Mouse (Mus musculus) monocyte, adult 5-6 weeks (primary cell): ENCODE results near the gene Rit1. TPM values are rescaled to one million over a fixed set of nuclear protein-coding genes. Genes with fewer than 3 reads are reported as not detected.
A peak's percentile ranks its signal among the peaks of the same experiment; 100 is the strongest.
"Not testable (repeated sequence)": the region's sequence is repeated elsewhere in the genome, so short reads cannot be mapped to it uniquely, and the experiment has no call there.

Experiments used
- ATAC-seq: fragments of 153-309, 156-312 bp; replicated peaks from 2 replicates; pipeline ENCODE4 v1.8.0; 2017; ENCODE audit warnings: mild to moderate bottlenecking; ENCODE audit not compliant: low TSS enrichment, insufficient number of reproducible peaks, severe bottlenecking, poor library complexity, low FRiP score
- total RNA-seq: library from RNA; stranded (forward); fragments of 200-1000, 200-491, 200-594 nt; gene quantifications from 3 replicates; pipeline ENCODE4 v1.2.3, GENCODE M21; 2017

Rit1 gene
- total RNA-seq, 1 experiment from 2014 or later, result 61.6 TPM

DNA sequence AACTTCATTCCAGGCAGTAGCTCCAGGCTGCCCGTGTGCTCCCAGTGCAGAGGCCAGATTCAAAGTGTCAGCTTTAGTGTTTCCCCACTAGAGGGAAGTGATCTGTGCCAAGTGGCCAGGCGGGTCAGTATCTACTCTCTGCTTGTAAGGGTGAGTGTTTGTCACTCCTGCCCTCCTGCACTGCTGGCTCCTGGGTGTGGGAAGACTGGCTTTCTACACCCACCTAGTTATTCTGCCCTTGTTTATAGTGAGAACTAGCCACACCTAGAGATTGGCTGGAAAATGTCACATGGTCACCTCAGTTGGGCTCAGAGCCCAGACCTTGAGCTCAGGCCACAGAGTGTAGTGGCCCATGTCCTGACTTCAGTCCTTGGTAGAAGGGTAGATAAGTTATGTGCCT, 2.5 kb downstream of the Rit1 start:
- ATAC-seq, result no peak

GRCm38 (mm10) chr3:88736556-88736955, 19.9 kb downstream of the Rit1 start:
- ATAC-seq, result no peak

GRCm38 (mm10) chr3:88738641-88739040, 22.0 kb downstream of the Rit1 start:
- peak; percentile 93 for ATAC-seq

DNA sequence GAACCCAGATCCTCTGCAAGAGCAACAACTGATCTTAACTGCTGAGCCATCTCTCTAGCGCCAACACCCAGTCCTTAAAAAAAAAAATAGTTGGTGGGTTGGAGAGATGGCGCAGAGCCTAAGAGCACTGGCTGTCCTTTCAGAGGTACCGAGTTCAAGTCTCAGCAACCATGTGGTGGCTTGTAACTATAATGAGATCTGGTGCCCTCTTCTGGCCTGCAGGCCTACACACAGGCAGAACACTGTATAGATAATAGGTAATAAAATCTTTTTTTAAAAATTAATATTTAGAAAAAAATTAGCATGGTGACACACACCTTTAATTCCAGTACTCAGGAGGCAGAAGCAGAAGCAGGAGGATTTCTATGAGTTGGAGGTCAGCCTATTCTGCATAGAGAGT, 23.5 kb downstream of the Rit1 start:
- ATAC-seq, result no peak

DNA sequence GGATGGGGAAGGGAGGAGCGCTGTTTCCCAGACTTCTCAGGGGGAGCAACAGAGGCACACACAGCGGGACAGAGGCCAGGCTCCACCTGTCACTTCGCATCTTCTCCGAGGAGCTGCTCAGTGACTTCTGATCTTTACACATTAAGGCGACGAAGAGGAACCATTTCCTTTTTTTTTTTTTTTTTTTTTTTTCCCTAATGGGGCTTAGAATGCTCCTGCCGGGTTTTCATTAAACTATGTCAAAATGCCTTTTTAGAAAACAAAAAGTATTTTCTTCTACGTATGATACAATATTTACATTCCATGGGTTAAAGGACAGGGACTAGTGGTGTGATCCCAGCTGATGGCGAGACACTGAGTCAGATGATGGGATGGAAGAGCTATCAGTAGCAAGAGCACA, 28.9 kb downstream of the Rit1 start:
- ATAC-seq, result no peak

GRCm38 (mm10) chr3:88746139-88746870, 29.7 kb downstream of the Rit1 start:
- ATAC-seq, result no peak

DNA sequence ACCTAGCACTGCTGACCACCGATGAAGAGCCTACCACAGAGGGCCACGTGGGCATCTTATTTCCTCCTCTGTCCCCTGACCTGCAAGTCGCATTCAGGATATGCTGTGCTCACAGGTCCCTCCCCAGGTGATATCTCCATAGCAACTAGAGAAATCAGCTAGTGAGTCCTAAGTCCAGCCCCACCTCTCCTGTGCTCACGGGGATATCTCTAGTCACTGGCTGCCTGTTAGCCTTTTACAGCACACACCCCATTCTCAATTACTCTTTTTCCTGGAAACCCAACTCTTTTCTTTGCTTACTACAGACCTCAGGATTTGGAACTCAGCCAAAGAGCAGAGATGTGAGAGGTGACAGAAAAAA, 30.2 kb downstream of the Rit1 start:
- no peak for ATAC-seq

- no peak for ATAC-seq
These were observed 37.6 kb downstream of the Rit1 start for GRCm38 (mm10) chr3:88754283-88754682.

- no peak for ATAC-seq
These were observed 38.9 kb downstream of the Rit1 start for GRCm38 (mm10) chr3:88755541-88755940.

DNA sequence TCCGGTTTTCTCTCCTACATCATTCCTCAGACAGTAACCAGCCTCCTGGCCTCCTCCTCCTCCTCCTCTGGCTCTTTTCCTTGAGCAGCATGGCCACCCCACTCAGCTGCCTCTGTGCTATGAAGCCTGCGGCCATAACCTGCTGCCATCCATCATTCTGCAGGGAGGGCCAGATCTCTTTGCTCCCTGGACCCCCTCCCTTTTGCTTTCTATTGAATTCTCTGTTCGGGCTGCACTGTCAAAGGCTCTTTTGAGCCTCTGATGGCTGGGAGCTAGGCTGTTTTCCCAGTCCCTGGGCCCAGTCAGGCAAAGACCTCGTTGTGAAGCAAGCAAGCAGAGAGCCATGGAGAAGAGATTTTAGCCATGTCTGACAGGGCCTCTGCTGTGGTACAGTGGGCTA, 39.6 kb downstream of the Rit1 start:
- ATAC-seq, result no peak

- ATAC-seq, result no peak
These were observed 41.4 kb downstream of the Rit1 start for GRCm38 (mm10) chr3:88758045-88758500.

DNA sequence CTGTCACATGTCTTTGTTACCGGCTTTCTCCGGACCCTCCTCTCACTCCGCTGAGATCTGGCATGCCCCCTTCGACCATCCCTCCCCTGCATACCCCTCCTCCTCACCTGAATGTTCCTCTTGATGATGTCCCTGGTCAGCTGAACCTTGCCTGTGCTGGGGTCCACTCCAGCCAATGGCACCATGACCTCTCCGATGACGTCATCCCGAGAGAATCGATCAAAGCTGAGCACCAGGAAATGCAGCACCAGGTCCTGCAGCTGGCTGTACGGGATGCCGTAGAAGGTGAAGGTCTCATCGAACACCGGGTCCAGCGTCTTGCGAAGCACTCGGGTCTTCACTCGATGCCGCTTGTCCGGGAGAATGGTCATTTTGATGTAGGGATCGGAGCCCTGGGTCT, 45.0 kb downstream of the Rit1 start:
- no peak for ATAC-seq

GRCm38 (mm10) chr3:88762401-88762831, 45.8 kb downstream of the Rit1 start:
- no peak for ATAC-seq

GRCm38 (mm10) chr3:88771189-88771940, 54.7 kb downstream of the Rit1 start:
- ATAC-seq, result peak; percentile 44

- not testable (repeated sequence) for ATAC-seq
These were observed 55.3 kb downstream of the Rit1 start for GRCm38 (mm10) chr3:88771941-88772280.

- ATAC-seq, result peak; percentile 76
These were observed 55.8 kb downstream of the Rit1 start for GRCm38 (mm10) chr3:88772399-88772798.

DNA sequence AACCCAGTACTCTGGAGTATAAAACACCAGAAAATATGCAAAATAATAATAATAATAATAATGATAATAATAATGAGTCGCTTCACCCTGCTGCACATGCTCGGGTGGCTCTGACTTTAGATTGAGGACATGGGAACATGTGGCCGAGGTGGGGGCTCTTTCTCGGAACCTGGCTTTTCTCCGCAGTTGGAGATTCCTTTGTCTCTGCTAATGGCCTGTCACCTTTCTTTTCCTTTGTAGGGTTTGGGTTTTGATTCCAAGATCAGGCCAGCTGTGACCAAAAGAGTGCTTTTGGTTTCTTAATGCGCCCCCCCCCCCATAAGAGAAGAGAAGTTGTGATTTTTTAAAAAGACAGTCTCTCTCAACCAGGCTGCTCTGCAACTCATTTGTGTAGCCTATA, 56.5 kb downstream of the Rit1 start:
- not testable (repeated sequence) for ATAC-seq

GRCm38 (mm10) chr3:88774939-88775841, 58.6 kb downstream of the Rit1 start, which contains the start of gene Syt11:
TSS of gene Syt11 (minus strand) at chr3:88775164.
- peak; percentile 78 for ATAC-seq
